Mouse (Mus musculus) granulocyte monocyte progenitor cell, adult 5-6 weeks (primary cell): Measurements from ENCODE around the gene Gm21977. TPM values are rescaled to one million over a fixed set of nuclear protein-coding genes. Genes with fewer than 3 reads are reported as not detected.
"Not testable (repeated sequence)": the region's sequence is repeated elsewhere in the genome, so short reads cannot be mapped to it uniquely, and the experiment has no call there.

Experiments used
- ATAC-seq: replicated peaks from 2 replicates; pipeline ENCODE4 v1.8.0; 2016; ENCODE audit warnings: mild to moderate bottlenecking, moderate TSS enrichment, inconsistent platforms; ENCODE audit not compliant: poor library complexity, severe bottlenecking
- total RNA-seq, 2 experiments: library from RNA; stranded (forward) in 1 of 2; stranded (reverse) in 1 of 2; fragments of 200-712, 200-1000 nt in 1 of 2; fragments of >200 nt in 1 of 2; fragmentation: Nextera tagmentation in 1 of 2; gene quantifications; 2 replicates each; pipeline ENCODE4 v1.2.3; 2014 to 2017

Gm21977 gene
- total RNA-seq (2014; fragmentation: Nextera tagmentation) (not detected in 2 replicates), total RNA-seq (2017) (not detected in 2 replicates)

GRCm38 (mm10) chr14:42853377-42853776 lies at the start of gene Gm21977:
Gm21977 (minus strand) TSS chr14:42853477.
- ATAC-seq = not testable (repeated sequence)

Other genes with a start within 250 kb of the Gm21977 start
- gene Gm3633, start 211.6 kb downstream of the Gm21977 start, total RNA-seq (2014; fragmentation: Nextera tagmentation) = not detected in 2 replicates
- gene Gm3633, start 211.6 kb downstream of the Gm21977 start, total RNA-seq (2017) = not detected in 2 replicates
- gene Gm10378, start 197.5 kb downstream of the Gm21977 start, total RNA-seq (2014; fragmentation: Nextera tagmentation) = not detected in 2 replicates
- not detected in 2 replicates for gene Gm10378, start 197.5 kb downstream of the Gm21977 start, total RNA-seq (2017)
- gene Gm3015, start 84.7 kb downstream of the Gm21977 start, total RNA-seq (2014; fragmentation: Nextera tagmentation) = not detected in 2 replicates
- not detected in 2 replicates for gene Gm3015, start 84.7 kb downstream of the Gm21977 start, total RNA-seq (2017)
- not detected in 2 replicates for gene Gm10377, start 55.5 kb downstream of the Gm21977 start, total RNA-seq (2014; fragmentation: Nextera tagmentation)
- not detected in 2 replicates for gene Gm10377, start 55.5 kb downstream of the Gm21977 start, total RNA-seq (2017)
- not detected in 2 replicates for gene Gm8082, start 140.1 kb upstream of the Gm21977 start, total RNA-seq (2014; fragmentation: Nextera tagmentation)
- gene Gm8082, start 140.1 kb upstream of the Gm21977 start, total RNA-seq (2017) = not detected in 2 replicates
- not detected in 2 replicates for gene Gm10376, start 162.2 kb upstream of the Gm21977 start, total RNA-seq (2014; fragmentation: Nextera tagmentation)
- gene Gm10376, start 162.2 kb upstream of the Gm21977 start, total RNA-seq (2017) = not detected in 2 replicates
- gene Gm8094, start 223.2 kb upstream of the Gm21977 start, total RNA-seq (2014; fragmentation: Nextera tagmentation) = not detected in 2 replicates
- gene Gm8094, start 223.2 kb upstream of the Gm21977 start, total RNA-seq (2017) = not detected in 2 replicates
- not detected in 2 replicates for gene Gm8104, start 247.1 kb upstream of the Gm21977 start, total RNA-seq (2014; fragmentation: Nextera tagmentation)
- gene Gm8104, start 247.1 kb upstream of the Gm21977 start, total RNA-seq (2017) = not detected in 2 replicates